Mouse (Mus musculus): ENCODE data around the gene Dusp21.

Dusp21 gene

GRCm38 (mm10) chrX:18145557-18145956, at the start of gene Dusp21:
Dusp21 (plus strand) TSS chrX:18145857.
- no peak for DNase-seq (ENCODE audit: extremely low spot score, low read depth, low spot score)

- DNase-seq (ENCODE audit: extremely low spot score, low read depth, low spot score) = no peak
Measured at GRCm38 (mm10) chrX:18160734-18161442, 15.2 kb downstream of the Dusp21 start.

- no peak for DNase-seq (ENCODE audit: extremely low spot score, low read depth, low spot score)
Measured at GRCm38 (mm10) chrX:18161796-18162191, 16.1 kb downstream of the Dusp21 start.

- DNase-seq (ENCODE audit: extremely low spot score, low read depth, low spot score) = peak; percentile 80
Measured at GRCm38 (mm10) chrX:18162192-18162857, 16.7 kb downstream of the Dusp21 start, which contains the start of gene Kdm6a. Kdm6a (plus strand) TSS chrX:18162575.

- no peak for DNase-seq (ENCODE audit: extremely low spot score, low read depth, low spot score)
Measured at GRCm38 (mm10) chrX:18162861-18163731, 17.4 kb downstream of the Dusp21 start.

GRCm38 (mm10) chrX:18163917-18164624, 18.4 kb downstream of the Dusp21 start:
- DNase-seq (ENCODE audit: extremely low spot score, low read depth, low spot score) = peak; percentile 30

GRCm38 (mm10) chrX:18165121-18165520, 19.5 kb downstream of the Dusp21 start:
- no peak for DNase-seq (ENCODE audit: extremely low spot score, low read depth, low spot score)

- DNase-seq (ENCODE audit: extremely low spot score, low read depth, low spot score) = no peak
Measured at GRCm38 (mm10) chrX:18166961-18167360, 21.3 kb downstream of the Dusp21 start.

GRCm38 (mm10) chrX:18168940-18169339, 23.3 kb downstream of the Dusp21 start:
- DNase-seq (ENCODE audit: extremely low spot score, low read depth, low spot score) = no peak

GRCm38 (mm10) chrX:18174831-18175230, 29.2 kb downstream of the Dusp21 start:
- DNase-seq (ENCODE audit: extremely low spot score, low read depth, low spot score) = no peak

- no peak for DNase-seq (ENCODE audit: extremely low spot score, low read depth, low spot score)
Measured at GRCm38 (mm10) chrX:18177803-18178202, 32.1 kb downstream of the Dusp21 start.

- no peak for DNase-seq (ENCODE audit: extremely low spot score, low read depth, low spot score)
Measured at GRCm38 (mm10) chrX:18179492-18179891, 33.8 kb downstream of the Dusp21 start.

GRCm38 (mm10) chrX:18187203-18187602, 41.5 kb downstream of the Dusp21 start:
- DNase-seq (ENCODE audit: extremely low spot score, low read depth, low spot score) = no peak

GRCm38 (mm10) chrX:18188293-18188692, 42.6 kb downstream of the Dusp21 start:
- DNase-seq (ENCODE audit: extremely low spot score, low read depth, low spot score) = no peak

All from hindlimb bud, embryonic 11.5 days (tissue).